Mouse (Mus musculus) kidney, embryonic 15.5 days (tissue): ENCODE measurements around the gene Klhl10. TPM values are rescaled to one million over a fixed set of nuclear protein-coding genes. Genes with fewer than 3 reads are reported as not detected.

Experiments used
- ATAC-seq: fragments of 200-750 bp; cut with Nextera tagmentation; replicated peaks from 2 replicates; pipeline ENCODE4 v1.8.0; 2017; ENCODE audit warnings: moderate TSS enrichment; ENCODE audit not compliant: low FRiP score
- H3K27ac ChIP-seq: fragments of 300-500 bp; sonication (generic); 2 replicates; pipeline ENCODE4 v1.5.1; 2015; ENCODE audit warnings: mild to moderate bottlenecking, inconsistent platforms
- H3K27me3 ChIP-seq: fragments of 300-500 bp; sonication (generic); 2 replicates; pipeline ENCODE4 v1.6.1; 2015; ENCODE audit warnings: inconsistent platforms
- H3K36me3 ChIP-seq: fragments of 300-500 bp; sonication (generic); 2 replicates; pipeline ENCODE4 v1.6.1; 2015; ENCODE audit warnings: inconsistent platforms
- H3K4me1 ChIP-seq: fragments of 300-500 bp; sonication (generic); 2 replicates; pipeline ENCODE4 v1.6.1; 2015; ENCODE audit warnings: inconsistent platforms
- H3K4me2 ChIP-seq: fragments of 300-500 bp; sonication (generic); 2 replicates; pipeline ENCODE4 v1.6.1; 2015; ENCODE audit warnings: moderate library complexity, mild to moderate bottlenecking, inconsistent platforms
- H3K4me3 ChIP-seq: fragments of 300-500 bp; sonication (generic); replicated peaks from 2 replicates; pipeline ENCODE4 v1.5.1; 2015; ENCODE audit warnings: mild to moderate bottlenecking, inconsistent platforms
- H3K9ac ChIP-seq: fragments of 300-500 bp; sonication (generic); 2 replicates; pipeline ENCODE4 v1.6.1; 2015; ENCODE audit warnings: mild to moderate bottlenecking, inconsistent platforms
- H3K9me3 ChIP-seq: fragments of 300-500 bp; sonication (generic); replicated peaks from 2 replicates; pipeline ENCODE4 v1.6.1; 2016; ENCODE audit warnings: inconsistent platforms
- WGBS: fragments of 180-500 bp; shearing (Covaris S2); methylation state at CpG from one replicate; pipeline ENCODE4 v1.1.7; 2015; ENCODE audit warnings: mixed read lengths; 5-methylcytosine and 5-hydroxymethylcytosine counted together
- polyA plus RNA-seq: library from polyadenylated mRNA; unstranded; fragments of >200 nt; fragmentation: Nextera tagmentation; extraction: Ambion mirVana; gene quantifications from 2 replicates; pipeline ENCODE4 v1.2.1, GENCODE M21; 2015

Gene Klhl10
- polyA plus RNA-seq, 1 experiment from 2014 or later, result 0.44 TPM

- WGBS, result 74% methylated on average over 9 of the region's 9 CpGs
- no peak for ATAC-seq
- Histone ChIP-seq H3K36me3 (peaks cover 80% of the 10 kb centered on the region), H3K9me3 (no peaks in the 10 kb centered on the region), H3K27me3 (no peaks in the 10 kb centered on the region), H3K27ac (no peak overlapping the region), H3K4me2 (no peak overlapping the region), H3K4me3 (no peak overlapping the region), H3K4me1 (peaks cover 28% of the 10 kb centered on the region), H3K9ac (no peak overlapping the region)
Measured at GRCm38 (mm10) chr11:100435678-100436246, 6.0 kb upstream of the Klhl10 start.

- WGBS, result 58% methylated on average over 1 of the region's 1 CpGs
- Histone ChIP-seq H3K36me3 (peaks cover 61% of the 10 kb centered on the region), H3K4me2 (no peak overlapping the region), H3K27me3 (no peaks in the 10 kb centered on the region), H3K27ac (no peak overlapping the region), H3K4me3 (no peak overlapping the region), H3K9me3 (no peaks in the 10 kb centered on the region), H3K9ac (no peak overlapping the region), H3K4me1 (peaks cover 37% of the 10 kb centered on the region)
- no peak for ATAC-seq
Measured at GRCm38 (mm10) chr11:100437901-100438300, 3.8 kb upstream of the Klhl10 start.

- H3K27ac ChIP-seq, result peak overlapping the region; percentile 52
- H3K9ac ChIP-seq, result peak overlapping the region; percentile 89
- H3K4me2 ChIP-seq, result peak overlapping the region; percentile 84
- WGBS, result 1% methylated on average over 52 of the region's 52 CpGs
- H3K9me3 ChIP-seq, result no peaks in the 10 kb centered on the region
- H3K27me3 ChIP-seq, result no peaks in the 10 kb centered on the region
- H3K36me3 ChIP-seq, result peaks cover 37% of the 10 kb centered on the region
- H3K4me3 ChIP-seq, result peak overlapping the region; percentile 88
- peaks cover 37% of the 10 kb centered on the region for H3K4me1 ChIP-seq
- peak; percentile 95 for ATAC-seq
Measured at GRCm38 (mm10) chr11:100440691-100441522, 810 bp upstream of the Klhl10 start.

GRCm38 (mm10) chr11:100442625-100443024, 908 bp downstream of the Klhl10 start:
- ATAC-seq, result no peak

GRCm38 (mm10) chr11:100457247-100457646, 15.5 kb downstream of the Klhl10 start:
- Histone ChIP-seq H3K9ac (no peak overlapping the region), H3K27me3 (no peaks in the 10 kb centered on the region), H3K4me3 (no peak overlapping the region), H3K9me3 (no peaks in the 10 kb centered on the region), H3K36me3 (peaks cover 38% of the 10 kb centered on the region), H3K27ac (no peak overlapping the region), H3K4me1 (no peaks in the 10 kb centered on the region), H3K4me2 (no peak overlapping the region)
- no peak for ATAC-seq
- 65% methylated on average over 4 of the region's 4 CpGs for WGBS

More at GRCm38 (mm10) chr11:100442625-100443024, 908 bp downstream of the Klhl10 start:
- Histone ChIP-seq H3K9ac (no peak overlapping the region), H3K4me2 (no peak overlapping the region), H3K27ac (no peak overlapping the region), H3K4me1 (peaks cover 35% of the 10 kb centered on the region), H3K9me3 (no peaks in the 10 kb centered on the region), H3K36me3 (peaks cover 21% of the 10 kb centered on the region), H3K4me3 (no peak overlapping the region), H3K27me3 (no peaks in the 10 kb centered on the region)
- WGBS, result 77% methylated on average over 6 of the region's 6 CpGs

- Histone ChIP-seq H3K9ac (no peak overlapping the region), H3K9me3 (no peaks in the 10 kb centered on the region), H3K27ac (no peak overlapping the region), H3K4me3 (no peak overlapping the region), H3K27me3 (no peaks in the 10 kb centered on the region), H3K4me2 (no peak overlapping the region), H3K36me3 (peaks cover 43% of the 10 kb centered on the region), H3K4me1 (no peaks in the 10 kb centered on the region)
- ATAC-seq, result no peak
- whole genome bisulfite sequencing, result 85% methylated on average over 5 of the region's 5 CpGs
Measured at GRCm38 (mm10) chr11:100457711-100458110, 16.0 kb downstream of the Klhl10 start.

GRCm38 (mm10) chr11:100462699-100463098, 21.0 kb downstream of the Klhl10 start:
- no peak overlapping the region for H3K27ac ChIP-seq
- H3K27me3 ChIP-seq, result no peaks in the 10 kb centered on the region
- no peak overlapping the region for H3K4me3 ChIP-seq
- 0 out of 2 replicates have a peak, but pooled peaks cover 4% of the 10 kb centered on the region for H3K4me1 ChIP-seq
- H3K4me2 ChIP-seq, result no peak overlapping the region
- peaks cover 51% of the 10 kb centered on the region for H3K36me3 ChIP-seq
- no peaks in the 10 kb centered on the region for H3K9me3 ChIP-seq
- WGBS, result 91% methylated on average over 10 of the region's 10 CpGs
- H3K9ac ChIP-seq, result no peak overlapping the region
- no peak for ATAC-seq

GRCm38 (mm10) chr11:100465229-100465792, 23.6 kb downstream of the Klhl10 start:
- 97% methylated on average over 1 of the region's 1 CpGs for WGBS
- Histone ChIP-seq H3K4me2 (no peak overlapping the region), H3K4me1 (peaks cover 10% of the 10 kb centered on the region; the same call in 1 of the 2 replicates), H3K27ac (no peak overlapping the region), H3K36me3 (peaks cover 53% of the 10 kb centered on the region), H3K4me3 (no peak overlapping the region), H3K27me3 (no peaks in the 10 kb centered on the region), H3K9ac (no peak overlapping the region), H3K9me3 (no peaks in the 10 kb centered on the region)
- no peak for ATAC-seq

GRCm38 (mm10) chr11:100465833-100466232, 24.1 kb downstream of the Klhl10 start:
- 80% methylated on average over 1 of the region's 1 CpGs for WGBS
- Histone ChIP-seq H3K4me1 (peaks cover 15% of the 10 kb centered on the region), H3K27ac (no peak overlapping the region)

GRCm38 (mm10) chr11:100471352-100472196, 29.9 kb downstream of the Klhl10 start:
- H3K4me1 ChIP-seq, result peaks cover 24% of the 10 kb centered on the region
- ATAC-seq, result no peak
- no peaks in the 10 kb centered on the region for H3K9me3 ChIP-seq
- peak overlapping the region; percentile 82; the same call in 1 of the 2 replicates for H3K27ac ChIP-seq
- WGBS, result 4% methylated on average over 30 of the region's 30 CpGs
- H3K4me3 ChIP-seq, result peak overlapping the region; percentile 98
- peak overlapping the region; percentile 94 for H3K9ac ChIP-seq
- peaks cover 30% of the 10 kb centered on the region for H3K36me3 ChIP-seq
- H3K4me2 ChIP-seq, result peak overlapping the region; percentile 94
- H3K27me3 ChIP-seq, result no peaks in the 10 kb centered on the region

More at GRCm38 (mm10) chr11:100465833-100466232, 24.1 kb downstream of the Klhl10 start:
- H3K27me3 ChIP-seq, result no peaks in the 10 kb centered on the region
- H3K36me3 ChIP-seq, result peaks cover 49% of the 10 kb centered on the region
- H3K4me3 ChIP-seq, result no peak overlapping the region
- H3K9me3 ChIP-seq, result no peaks in the 10 kb centered on the region
- no peak overlapping the region for H3K9ac ChIP-seq
- no peak overlapping the region for H3K4me2 ChIP-seq
- no peak for ATAC-seq

GRCm38 (mm10) chr11:100472197-100472934, 30.6 kb downstream of the Klhl10 start, which contains the start of gene Klhl11:
Gene Klhl11 (minus strand): TSS chr11:100472741.
- peak; percentile 93 for ATAC-seq
- H3K9ac ChIP-seq, result peak within 1 kb of the TSS; percentile 94
- H3K4me2 ChIP-seq, result peak within 1 kb of the TSS; percentile 94
- H3K9me3 ChIP-seq, result no peaks in the 10 kb centered on the region
- peak within 1 kb of the TSS; percentile 82 for H3K27ac ChIP-seq
- peaks cover 24% of the 10 kb centered on the region for H3K4me1 ChIP-seq
- peaks cover 31% of the 10 kb centered on the region for H3K36me3 ChIP-seq
- H3K27me3 ChIP-seq, result no peaks in the 10 kb centered on the region
- peak within 1 kb of the TSS; percentile 98 for H3K4me3 ChIP-seq
- under 1% methylated on average over 83 of the region's 83 CpGs for WGBS
